Mouse (Mus musculus): ENCODE measurements around the gene Prss57. TPM values are rescaled to one million over a fixed set of nuclear protein-coding genes. Genes with fewer than 3 reads are reported as not detected.
A peak's percentile ranks its signal among the peaks of the same experiment; 100 is the strongest.

Gene Prss57
- polyA plus RNA-seq, 1 experiment from 2014 or later = not detected

GRCm38 (mm10) chr10:79814271-79814842 is 23.6 kb upstream of the Prss57 start:
- Histone ChIP-seq H3K9ac (ENCODE audit: low read depth, low read length) (no peak overlapping the region), H3K4me2 (replicated peaks; ENCODE audit: low read depth, low read length) (no peak overlapping the region), H3K9me3 (ENCODE audit: control insufficient read depth, low read length) (no peaks in the 10 kb centered on the region), H3K27ac (ENCODE audit: low read depth, low read length) (peak overlapping the region; percentile 60; the same call in 1 of the 2 replicates), H3K4me1 (ENCODE audit: control insufficient read depth, insufficient read depth, low read length) (0 out of 2 replicates have a peak, but pooled peaks cover 11% of the 10 kb centered on the region), H3K4me3 (ENCODE audit: low read length) (no peak overlapping the region), H3K27me3 (ENCODE audit: control insufficient read depth, insufficient read depth, low read length) (no peaks in the 10 kb centered on the region), H3K36me3 (ENCODE audit: control insufficient read depth, insufficient read depth, low read length) (peaks cover 50% of the 10 kb centered on the region)
- peak; percentile 50; the same call in 1 of the 2 replicates for ATAC-seq (ENCODE audit: low FRiP score, low TSS enrichment)
- WGBS = 75% methylated on average over 5 of the region's 5 CpGs

GRCm38 (mm10) chr10:79811736-79812637 is 21.2 kb upstream of the Prss57 start:
- H3K4me3 ChIP-seq (ENCODE audit: low read length) = no peak overlapping the region
- 0 out of 2 replicates have a peak, but pooled peaks cover 11% of the 10 kb centered on the region for H3K4me1 ChIP-seq (ENCODE audit: control insufficient read depth, insufficient read depth, low read length)
- WGBS = 21% methylated on average over 15 of the region's 15 CpGs
- H3K9ac ChIP-seq (ENCODE audit: low read depth, low read length) = no peak overlapping the region; the same call in 1 of the 2 replicates
- H3K4me2 ChIP-seq (replicated peaks; ENCODE audit: low read depth, low read length) = no peak overlapping the region
- no peaks in the 10 kb centered on the region for H3K27me3 ChIP-seq (ENCODE audit: control insufficient read depth, insufficient read depth, low read length)
- peak; percentile 33 for ATAC-seq (ENCODE audit: low FRiP score, low TSS enrichment)
- H3K36me3 ChIP-seq (ENCODE audit: control insufficient read depth, insufficient read depth, low read length) = peaks cover 56% of the 10 kb centered on the region
- no peaks in the 10 kb centered on the region for H3K9me3 ChIP-seq (ENCODE audit: control insufficient read depth, low read length)
- no peak overlapping the region for H3K27ac ChIP-seq (ENCODE audit: low read depth, low read length)

GRCm38 (mm10) chr10:79808728-79809127 is 18.0 kb upstream of the Prss57 start:
- Histone ChIP-seq H3K9me3 (ENCODE audit: control insufficient read depth, low read length) (no peaks in the 10 kb centered on the region), H3K27ac (ENCODE audit: low read depth, low read length) (no peak overlapping the region), H3K4me2 (replicated peaks; ENCODE audit: low read depth, low read length) (no peak overlapping the region), H3K27me3 (ENCODE audit: control insufficient read depth, insufficient read depth, low read length) (no peaks in the 10 kb centered on the region), H3K4me3 (ENCODE audit: low read length) (no peak overlapping the region), H3K9ac (ENCODE audit: low read depth, low read length) (no peak overlapping the region), H3K4me1 (ENCODE audit: control insufficient read depth, insufficient read depth, low read length) (peaks cover 28% of the 10 kb centered on the region), H3K36me3 (ENCODE audit: control insufficient read depth, insufficient read depth, low read length) (peaks cover 39% of the 10 kb centered on the region; the same call in 1 of the 2 replicates)
- WGBS = 83% methylated on average over 11 of the region's 11 CpGs
- no peak for ATAC-seq (ENCODE audit: low FRiP score, low TSS enrichment)

- 47% methylated on average over 11 of the region's 11 CpGs for WGBS
- Histone ChIP-seq H3K4me2 (replicated peaks; ENCODE audit: low read depth, low read length) (no peak overlapping the region), H3K9me3 (ENCODE audit: control insufficient read depth, low read length) (no peaks in the 10 kb centered on the region), H3K36me3 (ENCODE audit: control insufficient read depth, insufficient read depth, low read length) (peaks cover 39% of the 10 kb centered on the region; the same call in 1 of the 2 replicates), H3K27me3 (ENCODE audit: control insufficient read depth, insufficient read depth, low read length) (no peaks in the 10 kb centered on the region), H3K9ac (ENCODE audit: low read depth, low read length) (no peak overlapping the region), H3K4me1 (ENCODE audit: control insufficient read depth, insufficient read depth, low read length) (peaks cover 37% of the 10 kb centered on the region), H3K4me3 (ENCODE audit: low read length) (no peak overlapping the region), H3K27ac (ENCODE audit: low read depth, low read length) (peak overlapping the region; percentile 24; the same call in 1 of the 2 replicates)
- no peak for ATAC-seq (ENCODE audit: low FRiP score, low TSS enrichment)
Observed at GRCm38 (mm10) chr10:79807826-79808225, 17.1 kb upstream of the Prss57 start.

GRCm38 (mm10) chr10:79806972-79807371 is 16.2 kb upstream of the Prss57 start:
- Histone ChIP-seq H3K27me3 (ENCODE audit: control insufficient read depth, insufficient read depth, low read length) (no peaks in the 10 kb centered on the region), H3K36me3 (ENCODE audit: control insufficient read depth, insufficient read depth, low read length) (peaks cover 35% of the 10 kb centered on the region; the same call in 1 of the 2 replicates), H3K4me2 (replicated peaks; ENCODE audit: low read depth, low read length) (no peak overlapping the region), H3K4me3 (ENCODE audit: low read length) (no peak overlapping the region), H3K9me3 (ENCODE audit: control insufficient read depth, low read length) (no peaks in the 10 kb centered on the region), H3K4me1 (ENCODE audit: control insufficient read depth, insufficient read depth, low read length) (peaks cover 43% of the 10 kb centered on the region), H3K27ac (ENCODE audit: low read depth, low read length) (no peak overlapping the region; the same call in 1 of the 2 replicates), H3K9ac (ENCODE audit: low read depth, low read length) (no peak overlapping the region)
- 75% methylated on average over 10 of the region's 10 CpGs for WGBS
- no peak for ATAC-seq (ENCODE audit: low FRiP score, low TSS enrichment)

- ATAC-seq (ENCODE audit: low FRiP score, low TSS enrichment) = no peak
- H3K4me2 ChIP-seq (replicated peaks; ENCODE audit: low read depth, low read length) = no peak overlapping the region
- no peak overlapping the region for H3K9ac ChIP-seq (ENCODE audit: low read depth, low read length)
- H3K9me3 ChIP-seq (ENCODE audit: control insufficient read depth, low read length) = no peaks in the 10 kb centered on the region
- peaks cover 48% of the 10 kb centered on the region for H3K4me1 ChIP-seq (ENCODE audit: control insufficient read depth, insufficient read depth, low read length)
- H3K4me3 ChIP-seq (ENCODE audit: low read length) = no peak overlapping the region
- 75% methylated on average over 9 of the region's 9 CpGs for WGBS
- H3K27me3 ChIP-seq (ENCODE audit: control insufficient read depth, insufficient read depth, low read length) = no peaks in the 10 kb centered on the region
- H3K36me3 ChIP-seq (ENCODE audit: control insufficient read depth, insufficient read depth, low read length) = peaks cover 30% of the 10 kb centered on the region; the same call in 1 of the 2 replicates
- peak overlapping the region; percentile 65; the same call in 1 of the 2 replicates for H3K27ac ChIP-seq (ENCODE audit: low read depth, low read length)
Observed at GRCm38 (mm10) chr10:79806331-79806730, 15.6 kb upstream of the Prss57 start.

GRCm38 (mm10) chr10:79805636-79806035 is 14.9 kb upstream of the Prss57 start:
- Histone ChIP-seq H3K27ac (ENCODE audit: low read depth, low read length) (peak overlapping the region; percentile 66), H3K4me1 (ENCODE audit: control insufficient read depth, insufficient read depth, low read length) (peaks cover 53% of the 10 kb centered on the region), H3K4me2 (replicated peaks; ENCODE audit: low read depth, low read length) (no peak overlapping the region), H3K27me3 (ENCODE audit: control insufficient read depth, insufficient read depth, low read length) (no peaks in the 10 kb centered on the region), H3K9me3 (ENCODE audit: control insufficient read depth, low read length) (no peaks in the 10 kb centered on the region), H3K36me3 (ENCODE audit: control insufficient read depth, insufficient read depth, low read length) (peaks cover 26% of the 10 kb centered on the region; the same call in 1 of the 2 replicates), H3K9ac (ENCODE audit: low read depth, low read length) (no peak overlapping the region), H3K4me3 (ENCODE audit: low read length) (no peak overlapping the region)
- WGBS = 21% methylated on average over 11 of the region's 11 CpGs
- 0 out of 2 replicates have a peak, but pooled peaks have one; percentile 13 for ATAC-seq (ENCODE audit: low FRiP score, low TSS enrichment)

- H3K4me2 ChIP-seq (replicated peaks; ENCODE audit: low read depth, low read length) = peak overlapping the region; percentile 15; the same call in 1 of the 2 replicates
- H3K36me3 ChIP-seq (ENCODE audit: control insufficient read depth, insufficient read depth, low read length) = peaks cover 12% of the 10 kb centered on the region; the same call in 1 of the 2 replicates
- peaks cover 53% of the 10 kb centered on the region for H3K4me1 ChIP-seq (ENCODE audit: control insufficient read depth, insufficient read depth, low read length)
- H3K9me3 ChIP-seq (ENCODE audit: control insufficient read depth, low read length) = no peaks in the 10 kb centered on the region
- WGBS = 8% methylated on average over 29 of the region's 29 CpGs
- H3K27me3 ChIP-seq (ENCODE audit: control insufficient read depth, insufficient read depth, low read length) = no peaks in the 10 kb centered on the region
- H3K27ac ChIP-seq (ENCODE audit: low read depth, low read length) = peak overlapping the region; percentile 5; the same call in 1 of the 2 replicates
- peak; percentile 53 for ATAC-seq (ENCODE audit: low FRiP score, low TSS enrichment)
- no peak overlapping the region for H3K4me3 ChIP-seq (ENCODE audit: low read length)
- peak overlapping the region; percentile 5; the same call in 1 of the 2 replicates for H3K9ac ChIP-seq (ENCODE audit: low read depth, low read length)
Observed at GRCm38 (mm10) chr10:79803716-79804323, 13.1 kb upstream of the Prss57 start.

All from kidney, embryonic 14.5 days (tissue).